Mouse (Mus musculus) large intestine, adult 2 months (tissue): ENCODE measurements at regions not wholly inside any gene's neighbourhood (a gene's known extent, or its start where the extent isn't known, plus 50 kb on each side); places are given as distances from the start of the nearest gene placed in this dataset.

Experiments
- DNase-seq: peaks from one replicate; pipeline ENCODE4 v3.0.0-alpha.2; 2012; ENCODE audit warnings: low read depth, low spot score
- WGBS: fragments of 180-500 bp; shearing (Covaris S2); methylation state at CpG from one replicate; pipeline ENCODE4 v1.1.7; 2018; 5-methylcytosine and 5-hydroxymethylcytosine counted together

DNA sequence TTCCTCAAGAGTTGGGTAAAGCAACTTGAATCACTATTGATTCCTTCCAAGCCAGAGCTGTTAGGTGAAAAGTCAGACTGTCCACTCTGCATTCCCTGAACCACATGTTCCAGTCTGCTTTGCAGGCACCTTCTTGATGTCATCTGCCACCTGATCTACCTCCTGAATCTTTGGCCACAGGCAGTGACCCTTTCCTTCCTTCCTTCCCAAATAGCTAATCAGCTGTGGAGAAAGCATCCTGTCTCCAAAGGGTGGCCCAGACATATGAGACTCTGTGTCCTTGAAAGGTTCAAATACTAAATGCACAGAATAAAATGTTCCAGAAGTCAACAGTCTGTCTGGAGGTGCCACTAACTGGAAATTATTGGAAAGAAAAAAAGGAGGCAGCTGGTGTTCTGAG, 107.6 kb upstream of the Pabpc6 start:
- DNase-seq: no peak

DNA sequence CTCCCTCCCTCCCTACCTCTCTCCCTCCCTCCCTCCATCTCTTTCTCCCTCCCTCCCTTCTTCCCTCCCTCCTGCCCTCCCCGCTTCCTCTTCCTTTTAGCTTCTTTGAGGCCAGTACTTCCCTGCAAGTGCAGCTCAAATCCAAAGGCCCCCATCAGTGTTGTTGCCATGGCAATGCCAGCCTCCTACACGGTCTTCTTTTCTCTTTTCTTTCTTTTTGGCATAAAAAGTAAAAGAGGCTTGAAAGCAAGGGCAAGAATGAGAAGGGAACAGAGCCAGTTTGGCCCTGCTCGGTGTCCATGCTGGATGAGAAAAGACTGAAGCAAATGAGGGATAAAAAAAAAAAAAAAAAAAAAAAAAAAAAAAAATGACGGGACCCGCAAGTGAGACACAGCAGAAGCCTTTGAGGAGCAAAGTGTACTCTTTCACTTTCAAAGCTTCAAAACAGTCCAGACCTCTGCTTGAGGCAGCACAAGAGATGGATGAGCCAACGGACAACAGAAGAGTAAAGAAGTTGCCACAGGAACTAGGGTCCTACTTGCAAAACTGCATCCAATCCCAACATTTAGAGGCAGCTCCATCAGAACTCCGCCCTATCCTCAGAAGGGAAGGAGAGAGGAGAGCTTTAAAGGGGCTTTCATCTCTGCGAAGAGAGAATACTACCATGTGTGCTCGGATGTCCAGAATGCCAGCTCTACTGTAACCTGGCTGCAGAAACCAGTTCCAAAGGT, 106.9 kb upstream of the Pabpc6 start:
- 78% methylated on average over 7 of the region's 9 CpGs for WGBS
- no peak for DNase-seq

DNA sequence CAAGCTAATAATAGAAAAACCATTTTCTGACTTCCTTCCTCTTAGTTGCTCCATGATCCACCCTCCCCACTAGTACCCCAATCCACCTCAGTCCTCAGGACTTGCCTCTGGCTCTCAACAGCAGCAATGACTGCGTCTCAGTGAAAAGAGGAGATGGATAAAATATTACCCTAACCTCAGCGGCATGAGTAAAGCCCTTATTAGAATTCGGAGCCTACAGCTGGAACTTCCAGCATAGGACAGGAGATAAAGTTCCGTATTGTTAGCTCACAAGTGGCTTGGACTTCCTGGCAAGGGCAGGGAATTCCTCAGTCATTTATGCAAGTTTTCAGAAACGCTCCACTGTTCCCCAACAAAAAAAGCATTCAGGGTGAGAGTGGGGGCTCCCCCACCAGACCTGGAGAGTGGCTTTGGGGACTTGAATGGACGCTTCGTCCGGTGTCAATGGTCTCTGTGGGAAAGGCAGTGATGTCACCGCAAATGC, 106.2 kb upstream of the Pabpc6 start:
- DNase-seq: no peak
- WGBS: 68% methylated on average over 9 of the region's 9 CpGs

DNA sequence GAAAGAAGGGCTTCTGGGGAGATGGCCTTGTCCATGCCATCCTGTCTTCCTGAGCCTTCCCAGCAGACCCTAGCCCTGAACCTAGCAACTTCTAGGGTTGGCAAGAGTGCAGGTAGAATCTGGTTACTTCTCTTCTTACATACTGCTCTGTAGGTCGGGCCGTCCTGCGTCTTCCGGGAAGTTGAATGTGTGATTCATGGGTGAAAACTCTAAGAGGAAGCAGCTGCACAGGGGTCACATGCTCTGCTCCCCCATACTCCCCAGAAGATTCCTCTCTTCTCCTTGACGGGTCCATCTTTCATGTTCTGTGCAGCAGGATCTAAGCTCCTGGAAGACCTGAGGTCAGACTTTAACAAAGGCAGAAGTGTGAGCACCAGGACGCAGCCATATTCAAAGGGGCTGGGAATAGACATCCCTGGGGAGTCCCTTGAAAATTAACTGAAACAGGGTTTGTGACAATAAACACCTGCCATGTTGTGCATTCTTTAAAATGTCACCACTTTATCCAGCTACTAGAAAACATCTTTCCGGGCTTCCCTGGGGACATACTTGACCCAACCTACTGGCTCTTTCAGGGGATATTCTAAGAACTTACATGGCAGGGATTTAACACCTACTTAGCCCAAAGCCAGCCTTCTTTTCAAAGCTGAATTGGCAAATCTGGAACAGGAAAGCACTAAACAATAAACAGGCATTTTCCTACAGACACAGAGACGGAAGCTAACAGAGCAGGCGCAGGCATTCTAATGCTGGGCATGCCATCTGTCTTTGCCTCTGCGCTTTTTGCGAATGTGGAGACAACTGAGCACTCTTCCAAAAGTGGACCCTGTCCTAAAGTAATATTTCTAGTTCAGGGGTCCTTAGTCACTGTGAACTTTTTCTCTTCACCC, 105.5 kb upstream of the Pabpc6 start:
- 77% methylated on average over 11 of the region's 11 CpGs for WGBS
- DNase-seq: no peak

DNA sequence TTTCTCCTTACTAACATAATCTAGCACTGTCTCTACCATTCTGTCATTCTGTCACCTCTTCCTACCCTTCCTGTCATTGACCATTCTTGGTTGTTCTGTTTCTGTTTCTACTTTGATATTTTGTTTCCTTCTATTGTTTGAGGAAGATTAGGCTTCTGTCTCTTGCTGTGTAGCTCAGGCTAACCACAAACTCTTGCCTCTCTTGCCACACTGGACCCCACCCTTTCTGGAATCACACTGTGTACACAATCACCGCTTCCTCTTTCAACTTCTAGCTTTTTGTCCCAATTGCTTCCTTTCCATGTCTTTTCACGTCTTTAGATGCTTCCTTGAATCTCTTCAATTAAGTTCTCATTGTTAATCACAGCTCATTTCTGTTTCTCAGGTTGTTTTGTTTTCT, 104.2 kb upstream of the Pabpc6 start:
- no peak for DNase-seq
- WGBS: 38% methylated on average over 2 of the region's 2 CpGs

DNA sequence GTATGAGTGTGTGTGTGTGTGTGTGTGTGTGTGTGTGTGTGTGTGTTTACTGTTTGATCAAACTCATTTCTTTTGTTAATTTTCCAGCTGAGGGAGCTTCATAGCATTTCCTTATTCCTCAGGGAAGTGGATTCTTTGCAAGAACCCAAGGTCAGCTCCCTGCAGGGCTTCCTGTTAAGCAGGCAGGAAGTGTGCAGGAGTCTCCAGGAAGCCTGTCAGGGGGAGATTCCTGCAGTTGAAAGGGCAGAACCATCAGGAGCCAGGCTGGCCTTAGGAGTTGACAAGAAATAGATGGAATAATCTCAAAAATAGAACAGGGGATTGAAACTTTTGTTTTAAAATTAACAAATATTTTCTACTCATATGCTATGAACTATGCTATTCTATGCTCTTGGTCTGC, 98.8 kb upstream of the Pabpc6 start:
- no peak for DNase-seq

DNA sequence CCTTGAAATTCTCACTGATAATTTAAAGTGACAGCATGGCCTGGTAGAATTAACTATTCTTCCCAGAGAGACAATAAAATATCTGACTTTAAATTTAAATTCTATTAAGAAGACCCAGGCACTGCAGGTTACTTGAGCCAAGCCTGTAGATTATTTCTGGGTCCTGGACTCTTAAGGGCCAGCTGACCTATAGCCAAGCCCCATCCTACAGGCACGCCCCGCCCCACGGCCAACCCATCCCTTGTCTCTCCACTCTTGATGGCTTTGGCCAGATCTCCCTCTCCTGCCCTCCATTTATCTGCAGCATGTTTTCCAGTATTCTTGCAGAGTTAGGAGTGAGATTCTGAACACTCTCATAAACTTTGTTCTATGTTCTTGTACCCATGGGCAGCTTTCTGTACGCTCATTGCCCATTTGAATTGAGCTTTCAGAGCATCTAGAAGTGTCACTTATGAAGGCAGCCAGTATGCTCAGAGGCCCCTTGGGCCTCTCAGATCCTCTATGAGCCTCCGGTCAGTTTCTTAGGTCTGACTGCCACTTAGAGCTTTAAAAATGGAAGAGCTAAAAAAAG, 96.2 kb upstream of the Pabpc6 start:
- 83% methylated on average over 5 of the region's 5 CpGs for WGBS

DNA sequence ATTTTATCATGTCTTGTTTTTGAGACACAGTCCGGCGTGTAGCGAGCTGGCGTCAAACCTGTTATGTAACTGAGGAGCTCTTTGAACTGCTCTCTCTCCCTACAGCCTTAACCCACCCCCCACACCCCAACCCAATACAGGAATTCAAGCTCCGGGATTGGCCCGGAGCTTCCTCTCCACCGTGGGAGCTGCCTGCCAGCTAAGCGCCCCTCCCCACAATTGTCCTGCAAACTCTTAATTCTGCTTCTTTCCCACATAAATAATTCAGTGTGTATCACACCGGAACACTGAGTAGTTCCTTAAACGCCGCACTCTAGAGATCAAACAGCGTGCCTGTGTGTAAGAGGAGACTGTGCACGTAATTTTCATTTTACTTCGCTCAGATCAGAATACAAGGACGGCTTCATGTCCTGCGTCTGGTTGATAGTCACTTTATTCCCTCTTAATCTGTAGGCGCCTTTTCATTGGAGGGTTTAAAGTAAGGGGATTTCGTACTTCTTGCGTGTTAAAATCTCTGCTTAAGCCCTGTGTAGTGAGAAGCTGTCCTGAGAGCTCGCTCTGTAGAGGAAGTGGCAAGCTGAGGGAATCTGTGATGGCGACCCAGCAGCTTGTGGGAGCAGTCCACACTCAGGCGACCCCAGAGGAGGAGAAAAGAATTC, 95.3 kb upstream of the Pabpc6 start:
- DNase-seq: no peak
- WGBS: 7% methylated on average over 22 of the region's 22 CpGs

More for the DNA sequence above, 96.2 kb upstream of the Pabpc6 start:
- DNase-seq: no peak

DNA sequence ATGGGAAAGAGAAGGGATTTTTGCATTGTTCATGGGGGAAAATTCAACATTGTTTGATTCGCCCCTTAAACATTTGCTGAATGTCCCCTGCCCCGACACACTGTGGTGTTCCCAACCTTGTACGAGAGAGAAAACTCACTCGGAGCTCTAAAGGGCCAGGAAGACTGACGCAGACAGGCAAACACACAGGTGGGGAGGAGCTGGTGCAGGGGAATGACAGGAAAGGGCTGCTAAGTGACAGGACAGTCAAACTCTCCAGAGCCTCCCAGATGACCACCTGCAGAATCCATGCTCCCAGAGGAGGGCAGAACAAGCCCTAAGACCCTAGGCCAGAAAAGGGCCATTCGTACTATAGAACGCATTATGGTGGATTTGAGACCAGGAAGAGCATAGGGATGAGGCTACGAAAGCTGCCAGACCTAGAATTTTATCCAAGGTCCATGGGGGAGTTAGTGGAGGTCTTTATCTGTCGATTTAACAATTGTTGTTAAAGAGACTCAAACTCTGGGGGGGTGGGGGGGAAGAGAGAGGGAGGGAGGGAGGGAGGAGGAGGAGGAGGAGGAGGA, 94.6 kb upstream of the Pabpc6 start:
- no peak for DNase-seq
- 29% methylated on average over 9 of the region's 9 CpGs for WGBS

DNA sequence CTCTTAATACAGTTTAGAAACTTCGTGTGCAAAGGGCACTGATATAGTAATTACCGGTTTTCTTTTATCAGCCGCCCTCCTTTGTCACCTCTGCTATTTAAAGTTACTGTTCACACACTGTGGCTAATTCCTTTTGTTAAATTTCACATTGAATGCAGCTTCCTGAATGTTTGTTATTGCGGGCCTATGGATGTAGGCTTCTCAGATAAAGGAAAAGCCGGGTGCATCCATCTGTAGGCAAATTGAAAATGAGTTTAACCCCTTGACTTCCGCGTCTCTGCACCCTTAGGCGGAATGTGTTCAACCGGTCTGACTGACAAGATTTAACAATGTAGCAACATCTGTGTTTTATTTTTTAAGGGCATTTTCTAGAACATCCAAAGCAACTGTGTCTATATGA, 93.6 kb upstream of the Pabpc6 start:
- DNase-seq: no peak
- WGBS: 72% methylated on average over 9 of the region's 9 CpGs

DNA sequence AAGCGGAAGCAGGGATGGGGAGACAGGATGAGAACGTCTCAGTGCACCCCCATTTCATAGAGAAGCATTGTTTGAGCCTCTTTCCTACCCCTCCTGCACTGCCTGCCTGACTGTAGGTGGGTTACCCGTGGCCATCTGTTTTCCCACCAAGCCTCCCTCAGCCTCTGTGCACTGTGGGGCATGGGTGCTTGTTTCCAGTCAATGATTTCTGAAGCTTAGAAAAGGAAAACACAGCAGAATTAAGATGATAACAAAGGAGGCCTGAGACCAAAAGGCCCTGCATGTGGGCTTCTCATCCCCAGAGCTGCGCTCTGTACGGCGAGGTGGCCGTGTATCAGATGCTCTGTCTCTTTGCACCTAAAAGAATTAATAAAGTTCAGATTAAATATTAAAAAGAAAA, 92.9 kb upstream of the Pabpc6 start:
- WGBS: 87% methylated on average over 7 of the region's 7 CpGs
- DNase-seq: no peak

DNA sequence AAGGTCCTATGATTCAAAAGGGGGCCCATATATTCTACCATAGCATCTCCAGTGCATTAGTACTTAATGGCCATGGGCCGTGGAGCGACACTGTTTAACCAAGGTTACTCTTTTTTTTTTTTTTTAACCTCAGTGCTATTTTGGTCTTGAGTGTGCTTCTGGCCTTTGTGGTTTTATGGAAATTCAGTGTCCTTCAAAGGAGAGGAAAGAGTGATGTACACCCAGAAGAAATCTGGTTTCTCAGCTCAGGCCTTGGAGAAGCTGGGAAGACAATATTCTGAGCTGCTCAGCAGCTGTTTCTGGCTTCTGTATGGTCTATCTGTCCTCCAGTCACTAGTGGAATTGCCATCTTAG, 91.2 kb upstream of the Pabpc6 start:
- WGBS: 87% methylated on average over 2 of the region's 2 CpGs
- no peak for DNase-seq

DNA sequence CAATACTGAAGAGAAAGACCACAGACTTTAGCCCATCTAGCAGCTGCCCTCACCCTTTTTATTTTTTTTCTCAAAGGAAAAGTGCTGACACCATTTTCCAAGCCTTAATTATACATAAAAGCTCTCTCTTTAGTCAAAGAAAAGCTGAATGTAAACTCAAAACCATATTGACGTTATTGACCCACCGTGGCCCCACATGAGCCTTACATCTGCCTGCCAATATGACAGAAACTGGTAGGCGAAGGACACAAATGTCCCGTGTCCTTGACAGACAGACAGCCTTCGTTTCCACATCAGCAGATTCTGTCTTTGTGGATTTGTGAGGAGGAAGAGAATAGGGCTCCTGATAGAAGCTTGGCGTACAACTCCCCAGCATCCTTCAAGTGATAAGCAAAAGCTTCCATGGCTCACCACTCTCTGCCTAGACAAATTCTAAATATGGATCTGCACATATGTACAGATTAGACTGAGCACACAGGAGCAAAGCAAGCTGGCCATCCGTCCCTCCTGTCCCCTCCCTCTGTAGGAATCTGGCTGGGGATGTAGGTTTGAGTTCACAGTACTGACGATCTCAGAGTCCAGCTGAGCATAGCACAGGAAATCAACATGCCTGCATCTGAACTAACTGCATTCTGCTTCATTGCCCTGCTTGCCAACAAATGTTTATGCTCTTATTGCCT, 90.6 kb upstream of the Pabpc6 start:
- no peak for DNase-seq
- 68% methylated on average over 8 of the region's 8 CpGs for WGBS

DNA sequence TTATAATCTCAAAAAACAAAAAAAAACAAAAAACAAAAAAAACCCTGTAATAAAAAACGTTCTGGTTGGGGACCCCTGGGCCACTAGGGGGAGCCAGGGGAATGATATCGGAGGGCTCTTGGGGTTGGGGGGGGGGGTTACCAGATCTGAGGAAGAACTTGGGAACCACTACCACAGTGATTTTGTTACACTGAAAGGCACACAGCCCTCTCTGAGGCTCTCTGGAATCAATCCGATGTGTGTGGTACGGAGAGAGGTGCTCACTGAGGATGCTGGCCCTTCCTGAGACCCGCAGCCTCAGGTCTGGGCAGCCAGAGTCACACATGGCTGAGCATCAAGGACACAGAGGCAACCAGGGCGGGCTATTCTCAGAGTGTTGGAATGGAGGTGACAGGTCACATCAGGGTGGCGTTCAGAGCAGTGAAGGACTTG, 89.9 kb upstream of the Pabpc6 start:
- DNase-seq: no peak
- WGBS: 45% methylated on average over 7 of the region's 7 CpGs

DNA sequence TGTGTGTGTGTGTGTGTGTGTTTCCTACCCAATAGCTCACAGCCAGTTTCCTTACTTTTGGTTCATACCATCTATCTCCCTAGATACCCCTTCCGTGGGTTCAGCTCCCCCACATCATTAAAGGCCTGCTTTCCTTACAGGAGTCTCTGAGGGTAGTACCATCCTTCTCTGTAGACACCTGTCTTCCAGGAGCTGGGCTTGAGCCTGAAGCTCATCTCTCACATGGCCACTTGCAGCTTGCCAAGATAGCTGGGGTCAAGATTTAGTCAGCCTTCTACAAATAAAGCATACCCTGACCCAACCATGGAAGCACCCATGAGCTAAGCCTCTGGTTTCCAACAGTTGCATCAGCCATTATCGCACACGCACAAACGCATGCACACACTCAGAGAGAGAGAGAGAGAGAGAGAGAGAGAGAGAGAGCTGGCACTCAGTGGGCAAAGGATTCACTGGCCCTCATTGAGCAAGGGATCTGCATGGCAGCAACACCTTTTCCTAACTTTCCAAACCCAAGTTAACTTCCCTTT, 88.3 kb upstream of the Pabpc6 start:
- 94% methylated on average over 4 of the region's 4 CpGs for WGBS
- DNase-seq: no peak

DNA sequence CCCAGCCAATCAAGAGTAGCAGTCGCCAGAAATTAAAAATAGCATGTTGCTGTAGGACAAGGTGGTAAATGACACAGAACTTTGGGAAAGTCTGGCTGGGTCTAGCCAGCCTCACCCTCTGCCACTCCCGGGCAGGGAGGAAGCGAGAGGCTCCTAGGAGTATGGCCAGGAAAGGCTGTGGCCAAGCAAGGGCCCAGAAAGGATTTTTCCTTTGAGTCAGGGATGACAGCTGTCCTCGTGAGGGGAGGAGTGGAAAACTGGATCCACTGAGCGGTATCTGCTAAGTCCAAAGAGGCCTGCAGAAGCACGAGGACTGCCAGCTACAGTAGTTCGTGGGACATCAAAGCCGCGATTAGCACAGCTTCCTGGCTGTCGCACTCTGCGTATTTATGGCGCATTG, 87.2 kb upstream of the Pabpc6 start:
- DNase-seq: no peak
- WGBS: 79% methylated on average over 12 of the region's 12 CpGs

DNA sequence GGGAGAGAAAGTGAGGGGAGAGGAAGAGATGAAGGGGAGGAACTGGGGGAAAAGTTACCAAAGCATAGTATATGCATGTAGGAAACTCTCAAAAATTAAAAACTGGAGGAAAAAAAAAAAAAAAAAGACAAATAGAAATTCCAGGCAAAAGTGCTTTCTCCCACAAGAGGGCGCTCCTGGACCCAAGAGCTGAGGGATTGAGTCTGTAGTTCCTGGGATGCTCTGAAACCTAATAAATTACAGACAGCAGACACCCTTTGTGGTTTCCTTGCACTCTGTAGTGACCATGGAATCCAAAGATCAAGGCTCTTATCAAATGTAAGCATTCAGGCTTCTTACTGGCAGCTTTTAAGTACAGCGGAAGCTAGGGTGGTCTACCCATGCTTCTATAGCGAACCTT, 86.7 kb upstream of the Pabpc6 start:
- no peak for DNase-seq
- 58% methylated on average over 3 of the region's 3 CpGs for WGBS

DNA sequence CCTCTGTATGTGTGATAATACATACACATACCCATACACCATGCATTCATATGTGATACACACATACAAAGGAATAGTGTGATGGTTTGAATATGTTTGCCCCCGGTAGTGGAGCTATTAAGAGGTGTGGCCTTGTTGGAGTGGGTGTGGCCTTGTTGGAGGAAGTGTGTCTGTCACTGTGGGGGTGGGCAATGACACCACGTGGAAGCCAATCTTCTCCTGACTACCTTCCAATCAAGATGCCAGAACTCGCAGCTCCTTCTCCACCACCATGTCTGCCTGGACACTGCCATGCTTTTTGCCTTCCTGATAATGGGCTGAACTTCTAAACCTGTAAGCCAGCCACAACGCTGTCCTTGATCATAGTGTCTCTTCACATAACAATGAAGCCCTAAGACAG, 86.1 kb upstream of the Pabpc6 start:
- no peak for DNase-seq
- 71% methylated on average over 4 of the region's 4 CpGs for WGBS

DNA sequence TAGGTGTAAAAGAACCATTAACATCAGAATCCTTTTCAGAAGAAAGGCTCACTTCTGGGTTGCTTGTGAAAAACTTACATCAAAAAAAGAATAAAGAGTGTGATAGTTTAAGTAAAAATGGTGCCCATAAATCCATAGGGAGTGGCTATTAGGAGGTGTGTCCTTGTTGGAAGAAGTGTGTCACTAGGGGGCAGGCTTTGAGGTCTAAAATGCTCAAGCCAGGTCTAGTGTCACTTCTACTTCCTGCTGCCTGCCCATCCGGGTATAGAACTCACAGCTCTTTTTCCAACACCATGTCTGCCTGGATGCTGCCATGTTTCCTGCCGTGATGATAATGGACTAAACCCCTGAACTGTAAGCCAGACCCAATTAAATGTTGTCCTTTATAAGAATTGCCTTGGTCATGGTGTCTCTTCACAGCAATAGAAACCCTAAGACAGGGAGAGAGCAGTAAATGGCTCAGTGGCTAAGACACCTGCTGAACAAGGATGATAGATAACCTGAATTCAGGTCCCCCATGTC, 85.4 kb upstream of the Pabpc6 start:
- 79% methylated on average over 2 of the region's 2 CpGs for WGBS
- no peak for DNase-seq
